Mouse (Mus musculus) limb, embryonic 13.5 days (tissue): ENCODE measurements around the gene Aurkaip1. TPM values are rescaled to one million over a fixed set of nuclear protein-coding genes. Genes with fewer than 3 reads are reported as not detected.
A peak's percentile ranks its signal among the peaks of the same experiment; 100 is the strongest.

Experiments used
- ATAC-seq: fragments of 200-750 bp; cut with Nextera tagmentation; 2 replicates; pipeline ENCODE4 v1.8.0; 2017; ENCODE audit warnings: low read depth, moderate number of reproducible peaks, moderate TSS enrichment; ENCODE audit not compliant: low FRiP score
- H3K27ac ChIP-seq: fragments of 300-500 bp; sonication (generic); 2 replicates; pipeline ENCODE4 v1.5.1; 2015; ENCODE audit warnings: inconsistent platforms, mild to moderate bottlenecking, moderate library complexity
- H3K27me3 ChIP-seq: fragments of 300-500 bp; sonication (generic); 2 replicates; pipeline ENCODE4 v1.6.1; 2015; ENCODE audit warnings: mild to moderate bottlenecking, inconsistent platforms
- H3K36me3 ChIP-seq: fragments of 300-500 bp; sonication (generic); 2 replicates; pipeline ENCODE4 v1.6.1; 2015; ENCODE audit warnings: inconsistent platforms, mild to moderate bottlenecking, moderate library complexity
- H3K4me1 ChIP-seq: fragments of 300-500 bp; sonication (generic); 2 replicates; pipeline ENCODE4 v1.6.1; 2015; ENCODE audit warnings: inconsistent platforms
- H3K4me2 ChIP-seq: fragments of 300-500 bp; sonication (generic); replicated peaks from 2 replicates; pipeline ENCODE4 v1.6.1; 2015; ENCODE audit warnings: inconsistent platforms, mild to moderate bottlenecking, moderate library complexity
- H3K4me3 ChIP-seq: fragments of 300-500 bp; sonication (generic); 2 replicates; pipeline ENCODE4 v1.5.1; 2015; ENCODE audit warnings: moderate library complexity, mild to moderate bottlenecking, inconsistent platforms
- H3K9ac ChIP-seq: fragments of 300-500 bp; sonication (generic); 2 replicates; pipeline ENCODE4 v1.6.1; 2015; ENCODE audit warnings: mild to moderate bottlenecking, inconsistent platforms
- H3K9me3 ChIP-seq: fragments of 300-500 bp; sonication (generic); 2 replicates; pipeline ENCODE4 v1.6.1; 2016; ENCODE audit warnings: inconsistent platforms
- WGBS: fragments of 180-500 bp; shearing (Covaris S2); methylation state at CpG from one replicate; pipeline ENCODE4 v1.1.7; 2015; 5-methylcytosine and 5-hydroxymethylcytosine counted together
- polyA plus RNA-seq: library from polyadenylated mRNA; unstranded; fragments of >200 nt; fragmentation: Nextera tagmentation; extraction: Ambion mirVana; gene quantifications from 2 replicates; pipeline ENCODE4 v1.2.1, GENCODE M21; 2015

The Aurkaip1 gene
- polyA plus RNA-seq, 1 experiment from 2014 or later = 144 TPM

GRCm38 (mm10) chr4:155832321-155832720 is 1.2 kb downstream of the Aurkaip1 start:
- Histone ChIP-seq H3K9ac (peak overlapping the region; percentile 91), H3K4me1 (peaks cover 27% of the 10 kb centered on the region), H3K4me3 (peak overlapping the region; percentile 92), H3K9me3 (no peaks in the 10 kb centered on the region), H3K4me2 (peak overlapping the region; percentile 97), H3K27me3 (no peaks in the 10 kb centered on the region), H3K27ac (no peak overlapping the region; the same call in 1 of the 2 replicates), H3K36me3 (peaks cover 16% of the 10 kb centered on the region)
- no peak for ATAC-seq
- 58% methylated on average over 10 of the region's 10 CpGs for WGBS

- no peak overlapping the region for H3K27ac ChIP-seq
- H3K9me3 ChIP-seq = no peaks in the 10 kb centered on the region
- H3K27me3 ChIP-seq = no peaks in the 10 kb centered on the region
- peaks cover 27% of the 10 kb centered on the region for H3K4me1 ChIP-seq
- H3K9ac ChIP-seq = no peak overlapping the region
- no peak for ATAC-seq
- 84% methylated on average over 4 of the region's 4 CpGs for WGBS
- peak overlapping the region; percentile 92; the same call in 1 of the 2 replicates for H3K4me3 ChIP-seq
- H3K36me3 ChIP-seq = peaks cover 8% of the 10 kb centered on the region
- H3K4me2 ChIP-seq = peak overlapping the region; percentile 97
These were observed 2.2 kb downstream of the Aurkaip1 start for GRCm38 (mm10) chr4:155833234-155833633.

- ATAC-seq = peak; percentile 34; the same call in 1 of the 2 replicates
- 0 out of 2 replicates have a peak overlapping the region, but pooled peaks have one; percentile 2 for H3K4me3 ChIP-seq
- H3K27me3 ChIP-seq = no peaks in the 10 kb centered on the region
- H3K9ac ChIP-seq = no peak overlapping the region; the same call in 1 of the 2 replicates
- 0 out of 2 replicates have a peak overlapping the region, but pooled peaks have one; percentile 21 for H3K4me2 ChIP-seq
- 26% methylated on average over 2 of the region's 2 CpGs for WGBS
- H3K9me3 ChIP-seq = no peaks in the 10 kb centered on the region
- H3K36me3 ChIP-seq = peaks cover 5% of the 10 kb centered on the region; the same call in 1 of the 2 replicates
- 0 out of 2 replicates have a peak overlapping the region, but pooled peaks have one; percentile 33 for H3K27ac ChIP-seq
- peaks cover 32% of the 10 kb centered on the region for H3K4me1 ChIP-seq
These were observed 2.8 kb downstream of the Aurkaip1 start for GRCm38 (mm10) chr4:155833836-155834235.

- no peaks in the 10 kb centered on the region for H3K9me3 ChIP-seq
- WGBS = 66% methylated on average over 11 of the region's 11 CpGs
- H3K4me2 ChIP-seq = no peak overlapping the region
- H3K4me3 ChIP-seq = no peak overlapping the region
- H3K4me1 ChIP-seq = peaks cover 50% of the 10 kb centered on the region
- H3K36me3 ChIP-seq = peaks cover 14% of the 10 kb centered on the region
- no peak overlapping the region for H3K27ac ChIP-seq
- H3K9ac ChIP-seq = no peak overlapping the region
- no peak for ATAC-seq
- H3K27me3 ChIP-seq = 0 out of 2 replicates have a peak, but pooled peaks cover 6% of the 10 kb centered on the region
These were observed 6.4 kb downstream of the Aurkaip1 start for GRCm38 (mm10) chr4:155837404-155838010.

- H3K4me3 ChIP-seq = no peak overlapping the region
- H3K4me1 ChIP-seq = peaks cover 43% of the 10 kb centered on the region
- ATAC-seq = no peak
- H3K9me3 ChIP-seq = no peaks in the 10 kb centered on the region
- H3K4me2 ChIP-seq = peak overlapping the region; percentile 98; the same call in 1 of the 2 replicates
- 55% methylated on average over 8 of the region's 8 CpGs for WGBS
- peak overlapping the region; percentile 22 for H3K27ac ChIP-seq
- H3K36me3 ChIP-seq = peaks cover 18% of the 10 kb centered on the region
- 0 out of 2 replicates have a peak, but pooled peaks cover 6% of the 10 kb centered on the region for H3K27me3 ChIP-seq
- no peak overlapping the region for H3K9ac ChIP-seq
These were observed 7.4 kb downstream of the Aurkaip1 start for GRCm38 (mm10) chr4:155838187-155839153.

- H3K36me3 ChIP-seq = peaks cover 26% of the 10 kb centered on the region
- peak within 1 kb of the TSS; percentile 79 for H3K9ac ChIP-seq
- 3% methylated on average over 16 of the region's 16 CpGs for WGBS
- H3K4me3 ChIP-seq = peak within 1 kb of the TSS; percentile 60
- H3K4me2 ChIP-seq = peak within 1 kb of the TSS; percentile 98
- H3K27ac ChIP-seq = peak within 1 kb of the TSS; percentile 69
- peak; percentile 87 for ATAC-seq
- H3K27me3 ChIP-seq = 0 out of 2 replicates have a peak, but pooled peaks cover 6% of the 10 kb centered on the region
- peaks cover 33% of the 10 kb centered on the region for H3K4me1 ChIP-seq
- H3K9me3 ChIP-seq = no peaks in the 10 kb centered on the region
These were observed 8.4 kb downstream of the Aurkaip1 start, which contains the start of gene Mxra8 for GRCm38 (mm10) chr4:155839483-155839910. Gene Mxra8 (plus strand): TSS chr4:155839680.

- Histone ChIP-seq H3K4me1 (peaks cover 33% of the 10 kb centered on the region), H3K27me3 (0 out of 2 replicates have a peak, but pooled peaks cover 6% of the 10 kb centered on the region), H3K36me3 (peaks cover 26% of the 10 kb centered on the region), H3K4me3 (peak overlapping the region; percentile 60), H3K4me2 (peak overlapping the region; percentile 98), H3K27ac (peak overlapping the region; percentile 69), H3K9ac (peak overlapping the region; percentile 79), H3K9me3 (no peaks in the 10 kb centered on the region)
- peak; percentile 20; the same call in 1 of the 2 replicates for ATAC-seq
- 7% methylated on average over 8 of the region's 8 CpGs for WGBS
These were observed 9.3 kb downstream of the Aurkaip1 start for GRCm38 (mm10) chr4:155840076-155841002.

GRCm38 (mm10) chr4:155841003-155841454 is 10.0 kb downstream of the Aurkaip1 start:
- H3K9ac ChIP-seq = peak overlapping the region; percentile 79
- WGBS = 1% methylated on average over 32 of the region's 32 CpGs
- 0 out of 2 replicates have a peak, but pooled peaks cover 6% of the 10 kb centered on the region for H3K27me3 ChIP-seq
- H3K27ac ChIP-seq = peak overlapping the region; percentile 69; the same call in 1 of the 2 replicates
- peaks cover 33% of the 10 kb centered on the region for H3K4me1 ChIP-seq
- no peaks in the 10 kb centered on the region for H3K9me3 ChIP-seq
- H3K4me2 ChIP-seq = peak overlapping the region; percentile 98
- H3K36me3 ChIP-seq = peaks cover 26% of the 10 kb centered on the region
- peak overlapping the region; percentile 60 for H3K4me3 ChIP-seq
- ATAC-seq = peak; percentile 72

- H3K4me1 ChIP-seq = peaks cover 39% of the 10 kb centered on the region
- 43% methylated on average over 38 of the region's 38 CpGs for WGBS
- peaks cover 26% of the 10 kb centered on the region for H3K36me3 ChIP-seq
- H3K4me3 ChIP-seq = peak overlapping the region; percentile 60
- H3K9me3 ChIP-seq = no peaks in the 10 kb centered on the region
- peak overlapping the region; percentile 98 for H3K4me2 ChIP-seq
- no peak for ATAC-seq
- H3K27ac ChIP-seq = no peak overlapping the region
- H3K27me3 ChIP-seq = 0 out of 2 replicates have a peak, but pooled peaks cover 6% of the 10 kb centered on the region
- H3K9ac ChIP-seq = no peak overlapping the region
These were observed 10.7 kb downstream of the Aurkaip1 start for GRCm38 (mm10) chr4:155841651-155842270.

- 96% methylated on average over 5 of the region's 5 CpGs for WGBS
- 0 out of 2 replicates have a peak, but pooled peaks cover 6% of the 10 kb centered on the region for H3K27me3 ChIP-seq
- H3K4me2 ChIP-seq = no peak overlapping the region
- peaks cover 26% of the 10 kb centered on the region for H3K36me3 ChIP-seq
- peaks cover 46% of the 10 kb centered on the region for H3K4me1 ChIP-seq
- ATAC-seq = no peak
- no peak overlapping the region for H3K4me3 ChIP-seq
- H3K27ac ChIP-seq = no peak overlapping the region
- no peak overlapping the region for H3K9ac ChIP-seq
- no peaks in the 10 kb centered on the region for H3K9me3 ChIP-seq
These were observed 12.2 kb downstream of the Aurkaip1 start for GRCm38 (mm10) chr4:155843231-155843630.
